Mouse (Mus musculus): ENCODE data around the gene Ctnna3.

GRCm38 (mm10) chr10:64641576-64641975, 1211.7 kb downstream of the Ctnna3 start:
- no peak for TF ChIP-seq POLR2A (IDR thresholded peaks at IDR 0.05; ENCODE audit: extremely low read depth, insufficient read depth, low read length)
- TF ChIP-seq CTCF (IDR thresholded peaks at IDR 0.05; ENCODE audit: low read depth, low read length): no peak
